Mouse (Mus musculus) lung, embryonic 14.5 days (tissue): ENCODE data around the gene Abca4. TPM values are rescaled to one million over a fixed set of nuclear protein-coding genes. Genes with fewer than 3 reads are reported as not detected.

ENCODE experiments used
- ATAC-seq: fragments of 200-750 bp; cut with Nextera tagmentation; 2 replicates; pipeline ENCODE4 v1.8.0; 2017; ENCODE audit warnings: mild to moderate bottlenecking, moderate TSS enrichment, moderate library complexity; ENCODE audit not compliant: insufficient read depth
- DNase-seq: peaks from one replicate; pipeline ENCODE4 v3.0.0-alpha.2; 2015
- H3K27ac ChIP-seq: fragments of 300-500 bp; sonication (generic); 2 replicates; pipeline ENCODE4 v1.5.1; 2014; ENCODE audit warnings: low read depth, mild to moderate bottlenecking, moderate library complexity
- H3K27me3 ChIP-seq: fragments of 300-500 bp; sonication (generic); 2 replicates; pipeline ENCODE4 v1.6.1; 2014; ENCODE audit warnings: low read length, control low read depth; ENCODE audit not compliant: insufficient read depth
- H3K36me3 ChIP-seq: fragments of 300-500 bp; sonication (generic); 2 replicates; pipeline ENCODE4 v1.6.1; 2014; ENCODE audit warnings: control low read depth; ENCODE audit not compliant: insufficient read depth
- H3K4me1 ChIP-seq: fragments of 300-500 bp; sonication (generic); 2 replicates; pipeline ENCODE4 v1.6.1; 2014; ENCODE audit warnings: antibody characterized with exemption, control low read depth; ENCODE audit not compliant: insufficient read depth
- H3K4me2 ChIP-seq: fragments of 300-500 bp; sonication (generic); 2 replicates; pipeline ENCODE4 v1.6.1; 2014; ENCODE audit warnings: mild to moderate bottlenecking
- H3K4me3 ChIP-seq: fragments of 300-500 bp; sonication (generic); 2 replicates; pipeline ENCODE4 v1.5.1; 2014; ENCODE audit warnings: low read depth, low read length
- H3K9ac ChIP-seq: fragments of 300-500 bp; sonication (generic); 2 replicates; pipeline ENCODE4 v1.6.1; 2014
- H3K9me3 ChIP-seq: fragments of 300-500 bp; sonication (generic); 2 replicates; pipeline ENCODE4 v1.6.1; 2016; ENCODE audit warnings: low read depth, low read length, control low read depth
- CTCF ChIP-seq: IDR thresholded peaks from 2 replicates; pipeline ENCODE4 v1.5.1; 2016; ENCODE audit warnings: antibody characterized with exemption, low read depth
- WGBS: fragments of 180-500 bp; shearing (Covaris S2); extraction: QIAGEN DNeasy Blood & Tissue Kit; methylation state at CpG from one replicate; pipeline ENCODE4 v1.1.7; 2014; 5-methylcytosine and 5-hydroxymethylcytosine counted together
- polyA plus RNA-seq: library from polyadenylated mRNA; unstranded; fragments of >200 nt; fragmentation: Nextera tagmentation; extraction: Ambion mirVana; gene quantifications from 2 replicates; pipeline ENCODE4 v1.2.1, GENCODE M21; 2014

Abca4 gene
- polyA plus RNA-seq, 1 experiment from 2014 or later, result 1.7 TPM

- Histone ChIP-seq H3K36me3 (no peaks in the 10 kb centered on the region), H3K4me1 (peaks cover 25% of the 10 kb centered on the region), H3K4me2 (0 out of 2 replicates have a peak overlapping the region, but pooled peaks have one; percentile 34), H3K27ac (0 out of 2 replicates have a peak overlapping the region, but pooled peaks have one; percentile 12), H3K9me3 (no peaks in the 10 kb centered on the region), H3K27me3 (peaks cover 7% of the 10 kb centered on the region), H3K4me3 (no peak overlapping the region), H3K9ac (no peak overlapping the region)
- TF ChIP-seq CTCF, result no peak
- 0 out of 2 replicates have a peak, but pooled peaks have one; percentile 8 for ATAC-seq
- WGBS, result 44% methylated on average over 6 of the region's 6 CpGs
- DNase-seq, result peak; percentile 35
These were observed 4.9 kb downstream of the Abca4 start for GRCm38 (mm10) chr3:122049158-122049557.

- no peak overlapping the region for H3K9ac ChIP-seq
- H3K4me2 ChIP-seq, result peak overlapping the region; percentile 18; the same call in 1 of the 2 replicates
- 34% methylated on average over 9 of the region's 9 CpGs for WGBS
- 0 out of 2 replicates have a peak, but pooled peaks cover 7% of the 10 kb centered on the region for H3K4me1 ChIP-seq
- no peak overlapping the region for H3K4me3 ChIP-seq
- H3K36me3 ChIP-seq, result no peaks in the 10 kb centered on the region
- peak overlapping the region; percentile 91 for H3K27ac ChIP-seq
- TF ChIP-seq CTCF, result no peak
- ATAC-seq (peak; percentile 93), DNase-seq (peak; percentile 54)
- H3K9me3 ChIP-seq, result no peaks in the 10 kb centered on the region
- no peaks in the 10 kb centered on the region for H3K27me3 ChIP-seq
These were observed 14.4 kb downstream of the Abca4 start for GRCm38 (mm10) chr3:122058439-122059198.

- Histone ChIP-seq H3K9ac (no peak overlapping the region), H3K36me3 (no peaks in the 10 kb centered on the region), H3K4me1 (peaks cover 8% of the 10 kb centered on the region; the same call in 1 of the 2 replicates), H3K27me3 (no peaks in the 10 kb centered on the region), H3K4me2 (no peak overlapping the region), H3K9me3 (no peaks in the 10 kb centered on the region), H3K4me3 (no peak overlapping the region), H3K27ac (no peak overlapping the region)
- DNase-seq, result no peak
- no peak for ATAC-seq
- WGBS, result 84% methylated on average over 10 of the region's 10 CpGs
- no peak for TF ChIP-seq CTCF
These were observed 18.3 kb downstream of the Abca4 start for GRCm38 (mm10) chr3:122062586-122062985.

- Histone ChIP-seq H3K36me3 (no peaks in the 10 kb centered on the region), H3K27ac (peak overlapping the region; percentile 43; the same call in 1 of the 2 replicates), H3K27me3 (no peaks in the 10 kb centered on the region), H3K4me1 (peaks cover 5% of the 10 kb centered on the region; the same call in 1 of the 2 replicates), H3K4me3 (no peak overlapping the region), H3K4me2 (no peak overlapping the region), H3K9me3 (no peaks in the 10 kb centered on the region), H3K9ac (no peak overlapping the region)
- ATAC-seq, result peak; percentile 82
- 50% methylated on average over 13 of the region's 13 CpGs for WGBS
- TF ChIP-seq CTCF, result no peak
- peak; percentile 82 for DNase-seq
These were observed 20.5 kb downstream of the Abca4 start for GRCm38 (mm10) chr3:122064556-122065410.

GRCm38 (mm10) chr3:122071769-122072168 lies 27.5 kb downstream of the Abca4 start:
- Histone ChIP-seq H3K9me3 (no peaks in the 10 kb centered on the region), H3K27me3 (no peaks in the 10 kb centered on the region), H3K9ac (no peak overlapping the region), H3K36me3 (no peaks in the 10 kb centered on the region), H3K4me2 (no peak overlapping the region), H3K27ac (no peak overlapping the region), H3K4me1 (peaks cover 24% of the 10 kb centered on the region), H3K4me3 (no peak overlapping the region)
- no peak for TF ChIP-seq CTCF
- ATAC-seq (no peak), DNase-seq (no peak)
- 74% methylated on average over 10 of the region's 10 CpGs for WGBS

GRCm38 (mm10) chr3:122072646-122073571 lies 28.7 kb downstream of the Abca4 start:
- 36% methylated on average over 11 of the region's 11 CpGs for WGBS
- DNase-seq (peak; percentile 54), ATAC-seq (peak; percentile 62; the same call in 1 of the 2 replicates)
- no peaks in the 10 kb centered on the region for H3K36me3 ChIP-seq
- peaks cover 24% of the 10 kb centered on the region for H3K4me1 ChIP-seq
- H3K4me3 ChIP-seq, result no peak overlapping the region
- H3K9me3 ChIP-seq, result no peaks in the 10 kb centered on the region
- H3K27ac ChIP-seq, result peak overlapping the region; percentile 73
- H3K4me2 ChIP-seq, result no peak overlapping the region; the same call in 1 of the 2 replicates
- H3K9ac ChIP-seq, result no peak overlapping the region
- TF ChIP-seq CTCF, result 0 out of 2 replicates have a peak, but pooled peaks have one; percentile 8
- H3K27me3 ChIP-seq, result no peaks in the 10 kb centered on the region
